Mouse (Mus musculus) frontal cortex, postnatal 25 days (tissue): Measurements from ENCODE around the gene Fas.

ENCODE experiments used
- DNase-seq, 2 experiments: peaks; one replicate each; pipeline ENCODE4 v3.0.0; 2022; ENCODE audit warnings: low spot score in 2 of 2

Fas gene

DNA sequence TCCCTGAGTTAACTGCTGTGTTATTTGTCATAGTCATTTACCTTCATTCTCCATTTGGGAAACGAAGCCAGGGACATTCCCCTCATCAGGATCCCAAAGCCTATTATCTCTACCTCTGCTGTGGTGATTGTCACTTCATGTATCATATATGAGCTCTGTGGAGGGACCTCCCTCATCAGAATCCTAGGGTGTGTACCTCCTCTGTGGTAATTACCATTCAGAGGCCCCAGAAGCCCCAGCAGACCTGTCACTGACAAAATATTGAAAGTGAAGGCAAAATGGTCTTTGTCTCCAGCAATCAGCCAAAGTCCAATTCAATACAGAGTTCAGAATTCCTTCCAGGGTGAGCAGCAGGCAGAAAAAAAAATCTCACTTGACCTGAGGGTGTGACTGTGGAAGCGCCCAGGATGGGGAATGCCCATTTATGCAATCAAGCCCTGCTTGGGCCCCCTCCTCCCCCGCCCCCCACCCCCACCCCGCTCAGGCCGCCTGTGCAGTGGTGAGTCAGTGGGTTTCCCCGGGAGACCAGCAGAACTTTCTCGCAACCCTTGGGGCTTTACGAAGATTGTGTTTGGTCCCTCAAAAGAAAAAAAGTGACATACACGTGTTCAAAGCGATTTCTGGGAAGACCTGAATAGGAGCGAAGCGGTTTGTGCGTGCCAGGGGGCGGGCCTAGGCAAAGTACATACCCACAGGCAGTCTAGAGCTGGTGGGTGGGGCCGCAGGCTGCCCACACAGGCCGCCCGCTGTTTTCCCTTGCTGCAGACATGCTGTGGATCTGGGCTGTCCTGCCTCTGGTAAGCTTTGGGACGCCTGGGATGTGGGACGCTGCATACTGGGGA lies at the start of gene Fas:
TSS of gene Fas (plus strand) at position 719 of the 842 bp plus-strand sequence.
- no peak for DNase-seq

DNA sequence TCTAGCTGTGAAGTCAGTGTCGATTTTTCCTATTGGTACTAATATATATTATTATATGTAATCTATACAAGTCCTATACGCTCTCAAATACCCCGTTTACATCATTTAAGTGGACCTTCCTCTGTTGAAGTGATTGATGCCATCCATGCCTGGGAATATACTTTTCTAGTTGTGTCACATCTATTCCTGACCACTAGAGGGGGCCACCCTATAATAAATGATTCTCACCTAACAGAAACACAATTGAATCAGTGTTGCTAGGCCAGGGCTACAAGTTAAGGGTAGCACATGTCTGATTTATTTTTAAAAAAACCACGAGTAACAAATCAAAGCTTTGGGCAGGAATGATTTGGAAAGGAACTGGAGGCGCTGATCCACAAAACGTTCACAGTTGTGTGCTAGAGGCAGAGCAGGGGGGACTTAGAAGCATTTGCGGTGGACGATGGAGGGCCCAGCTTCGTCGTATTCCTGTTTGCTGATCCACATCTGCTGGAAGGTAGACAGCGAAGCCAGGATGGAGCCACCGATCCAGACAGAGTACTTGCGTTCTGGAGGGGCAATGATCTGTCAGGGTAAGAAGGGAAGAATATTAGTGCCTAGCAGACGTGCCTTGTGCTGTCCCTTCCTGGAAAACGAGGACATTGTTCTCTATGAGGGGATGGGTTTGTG lies 49.1 kb upstream of the Fas start:
- no peak for DNase-seq

DNA sequence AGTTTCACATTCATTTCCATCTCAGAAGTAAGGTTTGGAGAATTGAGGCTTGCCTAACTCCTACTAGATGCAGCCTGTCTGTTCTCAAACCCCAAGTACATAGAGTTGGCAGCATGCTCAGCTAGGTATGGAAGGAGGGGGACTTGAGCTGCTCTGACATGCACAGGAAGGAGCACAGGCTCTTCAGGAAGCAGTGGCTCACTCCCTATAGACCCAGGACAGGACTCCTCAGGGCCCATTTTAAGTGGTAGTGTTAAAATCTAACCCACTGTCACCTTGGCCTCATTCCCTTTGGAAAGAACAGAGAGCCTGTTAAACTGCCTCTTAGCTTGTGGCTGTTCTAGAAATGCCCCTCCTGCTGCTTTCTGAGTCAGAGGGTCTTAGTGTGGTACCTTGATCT lies 47.5 kb upstream of the Fas start:
- DNase-seq, result no peak

DNA sequence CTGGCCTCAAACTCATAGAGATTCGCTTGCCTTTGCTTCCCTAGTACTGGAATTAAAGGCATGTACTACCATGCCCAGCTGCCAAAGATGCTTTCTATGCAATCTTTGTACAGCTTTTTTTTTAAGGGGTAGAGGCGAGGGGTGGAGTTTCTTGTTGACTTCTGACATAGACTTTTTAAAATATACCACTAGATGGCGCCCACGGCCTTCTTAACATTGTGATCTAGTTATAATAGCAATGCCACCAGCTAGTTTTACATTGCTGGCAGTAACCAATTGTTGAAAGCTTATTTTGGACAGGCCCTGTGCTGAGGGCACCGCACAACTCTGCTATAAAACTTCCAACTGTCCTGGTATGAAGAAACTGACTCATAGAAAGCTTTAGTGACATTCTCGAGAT lies 46.4 kb upstream of the Fas start:
- DNase-seq, result no peak

DNA sequence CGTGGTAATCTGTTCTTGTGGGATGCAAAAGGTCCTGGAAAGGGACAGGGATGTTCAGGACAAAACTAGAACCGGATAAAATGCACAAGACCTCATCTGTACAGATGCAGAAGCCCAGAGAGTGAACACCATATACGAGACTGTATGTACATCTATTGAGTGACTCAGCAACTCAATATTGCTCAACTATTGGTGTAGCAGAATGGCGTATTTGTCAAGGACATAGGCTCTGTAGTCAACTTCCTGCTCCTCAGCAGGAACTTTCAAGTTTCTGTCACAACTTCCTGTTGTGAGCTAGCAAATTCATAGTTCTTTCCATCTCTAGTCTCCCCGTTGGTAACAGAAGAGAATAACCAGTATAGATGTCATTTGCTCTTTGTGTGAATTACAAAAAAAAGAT lies 41.9 kb upstream of the Fas start:
- no peak for DNase-seq

DNA sequence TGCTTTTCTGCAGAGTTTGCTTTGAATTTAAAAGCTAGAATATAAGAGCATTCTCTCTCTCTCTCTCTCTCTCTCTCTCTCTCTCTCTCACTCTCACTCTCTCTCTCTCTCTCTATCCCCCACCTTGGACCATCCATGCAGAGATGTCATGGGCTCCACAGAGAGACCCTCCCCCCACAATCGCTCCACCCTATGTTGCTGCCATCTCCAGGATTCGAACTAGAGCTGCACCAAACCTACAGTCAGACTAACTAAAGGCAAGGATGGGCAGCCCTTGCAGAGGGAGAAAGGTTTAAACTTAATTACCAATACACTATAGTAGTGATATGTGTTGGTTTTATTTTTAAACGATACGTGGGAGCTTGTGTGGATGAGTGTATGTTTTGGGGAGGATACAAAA lies 39.8 kb upstream of the Fas start:
- no peak for DNase-seq

DNA sequence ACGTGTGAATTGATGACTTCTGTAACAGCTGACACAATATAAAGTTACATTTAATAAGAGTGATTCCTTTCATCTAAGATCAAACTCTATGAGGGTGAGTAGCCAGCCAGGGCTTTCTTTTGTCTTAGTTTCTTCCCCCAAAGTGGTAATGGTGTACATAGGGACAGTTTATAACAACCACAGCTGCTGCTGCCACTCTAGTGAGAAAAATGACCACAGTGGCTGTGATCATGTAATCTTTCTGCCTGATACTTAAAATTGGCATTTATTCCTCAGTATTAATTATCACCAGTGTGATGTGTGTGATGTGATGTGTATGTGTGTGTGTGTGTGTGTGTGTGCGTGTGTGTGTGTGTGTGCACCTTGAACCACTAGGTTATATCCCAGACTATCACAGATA lies 38.6 kb upstream of the Fas start:
- no peak for DNase-seq

DNA sequence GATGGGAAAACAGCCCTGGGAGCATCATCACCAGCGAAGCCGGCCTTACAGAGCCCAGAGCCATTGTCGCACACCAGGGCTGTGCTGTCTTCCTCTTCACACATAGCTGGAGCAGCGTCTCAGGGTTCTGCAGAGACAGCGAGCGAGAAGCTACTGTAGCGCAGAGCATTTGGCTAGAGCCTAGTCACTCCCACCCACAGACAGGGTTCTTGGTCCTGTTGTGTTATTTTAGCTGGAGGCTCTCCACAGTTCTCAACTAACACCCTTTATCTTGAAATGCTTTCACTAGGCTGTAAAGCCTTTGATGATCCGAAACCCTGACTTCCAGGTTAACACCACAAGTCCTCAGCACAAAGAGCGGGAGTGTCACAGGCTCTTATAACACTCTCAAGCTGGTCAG lies 38.0 kb upstream of the Fas start:
- no peak for DNase-seq

DNA sequence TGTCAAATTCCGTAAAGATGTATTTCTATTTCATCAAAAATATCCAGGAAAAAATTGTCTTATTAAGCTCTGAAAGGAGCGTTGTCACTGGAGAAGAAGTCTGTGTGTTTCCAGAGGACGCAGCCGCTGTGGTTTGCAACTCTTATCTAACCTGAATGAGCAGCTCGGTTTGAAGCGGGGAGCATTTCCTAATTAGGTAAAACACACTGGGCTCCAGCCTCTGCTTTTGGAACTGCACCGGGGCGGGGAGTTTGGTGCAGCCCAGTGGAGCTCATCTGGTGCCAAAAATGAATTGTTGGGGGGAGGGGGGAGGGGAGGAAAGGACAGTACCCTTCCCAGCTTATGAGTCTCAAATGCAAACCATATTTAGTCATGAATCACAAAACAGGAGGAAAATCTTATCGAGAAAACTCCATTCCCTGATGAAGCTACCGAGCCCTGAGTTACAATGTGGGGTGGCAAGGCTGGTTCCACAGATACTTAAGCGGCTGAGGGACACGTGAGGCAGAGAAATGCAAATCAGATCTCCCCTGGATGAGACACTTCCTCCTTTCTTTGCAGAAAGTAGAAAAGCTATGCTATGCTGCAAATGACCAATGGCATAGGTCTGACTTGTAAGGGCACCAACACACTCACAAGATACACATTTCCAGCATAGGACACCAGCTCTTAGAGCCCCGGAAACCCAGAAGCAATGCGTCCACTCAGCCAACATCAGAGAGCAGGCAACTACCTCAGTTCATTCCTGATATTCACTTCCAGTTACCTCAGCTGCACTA lies 36.2 kb upstream of the Fas start:
- DNase-seq, result no peak

DNA sequence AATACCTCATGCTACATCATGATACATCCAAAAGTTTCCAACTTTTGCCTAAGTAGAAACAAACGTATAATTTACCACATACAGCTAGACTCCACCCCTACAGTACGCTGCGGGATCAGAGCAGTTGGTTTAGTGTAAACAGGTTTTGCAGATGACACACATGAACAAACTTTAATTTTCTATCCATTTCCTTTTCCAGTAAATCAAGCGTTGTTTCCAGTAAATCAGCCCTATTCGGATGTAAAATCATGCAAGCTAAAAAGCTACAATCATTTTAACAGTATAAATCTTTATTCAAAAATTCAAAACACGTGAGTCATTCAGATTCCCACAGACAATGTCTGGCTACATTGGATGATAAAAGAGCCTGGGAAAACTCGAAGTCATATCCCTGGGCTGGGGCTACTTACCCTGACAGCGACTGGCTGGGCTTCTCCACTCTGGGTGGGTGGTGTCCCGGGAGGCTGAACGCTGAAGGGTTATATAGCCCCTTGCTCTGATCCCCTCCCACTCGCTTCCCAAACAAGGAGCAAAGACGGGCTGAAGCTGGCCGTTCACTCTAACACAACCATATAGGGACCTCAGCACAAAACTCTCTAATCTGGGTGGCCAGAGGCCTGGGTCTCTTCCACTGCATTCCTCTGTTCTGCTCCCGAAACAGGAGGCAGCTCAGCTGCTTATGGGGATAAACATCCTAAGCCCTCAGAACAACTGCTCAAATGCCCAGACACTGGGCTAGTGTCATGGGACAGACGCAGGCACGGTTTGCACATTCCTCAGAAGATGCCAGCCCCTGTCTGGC lies 35.4 kb upstream of the Fas start, which contains the start of gene Acta2:
TSS of gene Acta2 (minus strand) at position 711 of the 802 bp plus-strand sequence.
- no peak for DNase-seq

DNA sequence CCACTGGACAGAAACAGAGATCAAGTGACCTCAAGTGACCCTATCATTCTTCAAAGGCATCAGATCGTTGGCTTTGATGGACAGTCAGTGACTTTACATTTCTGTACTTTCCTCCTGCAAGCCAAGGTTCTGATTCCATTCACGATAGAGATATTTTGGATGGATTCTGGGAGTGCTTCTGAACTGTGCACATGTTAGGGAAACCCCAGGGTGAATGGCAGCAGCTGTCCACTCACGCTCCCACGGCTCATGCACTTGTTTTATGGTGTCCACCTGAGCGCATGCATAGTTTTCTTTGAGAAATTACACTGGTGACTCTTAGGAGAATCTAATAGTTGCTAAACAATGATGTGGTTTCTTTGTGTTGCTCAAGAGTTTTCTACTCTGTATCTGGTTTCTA lies 34.3 kb upstream of the Fas start:
- DNase-seq, result no peak

DNA sequence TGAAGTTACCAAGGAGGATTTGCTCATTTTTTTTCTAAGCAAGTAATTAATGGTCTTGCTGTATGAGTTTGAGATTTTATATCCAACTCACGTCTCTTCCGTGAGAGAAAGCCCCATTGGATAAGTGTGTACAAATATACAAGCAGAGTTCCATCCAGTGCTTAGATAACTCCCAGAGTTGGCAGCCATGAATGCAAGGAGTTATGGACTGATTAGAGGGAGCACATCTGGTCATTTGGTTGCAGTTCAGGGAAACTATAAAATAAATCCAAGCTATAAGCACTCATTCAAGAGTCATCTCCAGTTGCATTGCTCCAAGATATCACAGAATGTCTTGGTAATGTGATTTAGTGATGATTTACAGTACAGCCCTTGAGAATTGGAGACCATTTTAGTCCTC lies 33.5 kb upstream of the Fas start:
- DNase-seq, result no peak

DNA sequence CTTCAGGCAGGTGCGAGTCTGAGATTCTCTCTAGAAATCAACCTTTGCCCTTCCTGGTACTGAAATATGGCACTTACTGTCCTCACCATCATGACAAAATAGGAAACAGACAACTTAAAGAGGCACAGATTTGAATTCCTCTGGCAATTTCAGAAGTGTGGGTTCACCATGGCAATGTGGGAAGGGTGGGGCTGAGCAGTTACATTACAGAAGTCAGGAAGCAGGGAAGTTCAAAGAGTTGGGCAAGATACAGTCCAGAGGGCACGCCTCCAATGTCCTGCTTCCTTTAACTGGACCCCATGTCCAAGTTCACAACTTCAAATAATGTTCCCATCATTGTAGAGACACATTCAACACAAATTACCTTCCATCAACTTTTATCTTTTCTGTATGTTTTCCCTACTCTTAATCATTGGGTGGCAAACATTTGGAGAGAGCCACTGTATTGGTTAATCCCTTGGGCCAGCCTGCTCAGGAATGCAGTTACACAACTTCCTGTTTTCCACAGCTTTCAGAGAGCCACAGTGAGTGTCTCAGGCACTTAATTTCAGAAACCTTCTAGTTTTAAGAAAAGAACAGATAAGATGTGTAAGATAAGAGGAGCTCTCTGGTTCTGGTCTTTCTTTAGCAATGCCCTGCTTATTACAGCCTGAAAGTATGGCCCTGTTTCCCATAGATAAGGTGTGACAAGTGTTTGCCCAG lies 28.0 kb upstream of the Fas start:
- DNase-seq, result no peak

DNA sequence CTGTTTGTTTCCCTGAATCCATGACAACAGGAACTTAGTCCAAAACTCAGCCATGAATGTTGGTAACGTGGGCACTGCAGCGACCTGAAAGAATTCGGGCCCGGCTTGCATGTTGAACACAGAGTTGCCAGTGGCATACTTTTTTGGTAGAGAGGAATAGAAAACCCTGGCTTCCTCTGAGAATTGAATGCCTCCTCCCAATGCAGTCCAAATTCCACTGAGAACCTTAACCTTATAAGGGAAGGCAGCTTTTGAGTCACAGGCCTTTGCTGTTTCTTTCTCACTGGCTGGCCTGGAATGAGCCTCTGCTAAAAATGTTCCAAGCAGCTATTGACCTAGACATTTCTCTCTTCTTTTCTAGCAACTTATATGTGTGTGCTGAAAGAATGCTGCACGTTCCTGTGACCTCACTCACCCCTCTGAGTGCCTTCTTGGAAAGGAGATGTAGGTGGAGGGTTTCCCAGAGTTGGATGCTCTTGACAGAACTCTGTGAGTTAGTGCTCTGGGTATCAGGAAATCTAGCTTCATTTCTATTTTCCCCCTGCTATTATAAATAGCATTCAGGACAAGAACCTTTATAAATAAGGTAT lies 24.8 kb upstream of the Fas start:
- no peak for DNase-seq

DNA sequence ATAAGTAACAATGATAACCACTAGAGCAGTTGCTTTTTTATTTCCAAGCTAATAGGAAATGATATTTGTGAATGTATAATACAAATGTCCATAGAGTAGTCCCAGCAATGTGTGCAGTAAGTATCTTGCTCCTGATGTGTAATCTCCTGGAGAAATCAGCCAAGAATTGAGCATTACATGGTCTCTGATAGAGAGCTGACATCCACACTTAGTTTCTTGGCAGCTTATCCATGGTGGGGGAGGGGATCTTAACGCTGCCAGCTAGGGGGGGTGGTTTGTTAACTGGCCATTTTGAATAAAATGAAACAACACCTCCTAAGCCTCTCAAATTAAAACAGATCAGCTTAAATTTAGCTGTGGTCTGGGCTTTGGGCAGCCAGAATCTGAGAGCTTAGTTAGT lies 21.5 kb upstream of the Fas start:
- no peak for DNase-seq

DNA sequence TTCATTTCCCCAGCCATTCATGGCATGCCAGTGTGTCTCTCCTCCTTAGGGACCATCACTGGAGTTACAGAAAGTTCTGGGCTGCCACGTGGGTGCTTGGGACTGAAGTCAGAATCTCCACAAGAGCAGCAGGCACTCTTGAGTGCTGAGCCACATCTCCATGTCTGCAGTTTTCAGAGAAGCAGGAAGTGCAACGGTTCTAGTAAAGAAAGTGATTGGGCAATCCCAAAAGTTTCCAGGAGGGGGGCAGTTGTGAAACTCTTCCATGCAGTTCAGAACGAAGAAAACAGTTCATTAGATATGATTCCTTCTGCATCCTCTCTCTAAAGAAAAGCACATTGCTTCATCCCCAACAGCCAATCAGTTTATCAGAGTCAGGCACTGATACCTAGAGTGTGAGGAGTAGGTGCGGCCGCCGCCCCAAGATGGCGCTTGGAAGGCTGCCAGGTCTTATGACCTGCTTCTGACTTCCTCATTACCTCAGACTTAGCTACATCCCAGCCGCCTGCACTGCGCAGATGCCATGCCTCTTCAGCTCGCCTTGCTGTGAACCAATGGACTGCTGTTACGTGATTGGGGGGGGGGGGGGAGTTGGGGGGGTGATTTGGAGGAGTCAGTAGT lies 20.2 kb upstream of the Fas start:
- DNase-seq, result no peak

DNA sequence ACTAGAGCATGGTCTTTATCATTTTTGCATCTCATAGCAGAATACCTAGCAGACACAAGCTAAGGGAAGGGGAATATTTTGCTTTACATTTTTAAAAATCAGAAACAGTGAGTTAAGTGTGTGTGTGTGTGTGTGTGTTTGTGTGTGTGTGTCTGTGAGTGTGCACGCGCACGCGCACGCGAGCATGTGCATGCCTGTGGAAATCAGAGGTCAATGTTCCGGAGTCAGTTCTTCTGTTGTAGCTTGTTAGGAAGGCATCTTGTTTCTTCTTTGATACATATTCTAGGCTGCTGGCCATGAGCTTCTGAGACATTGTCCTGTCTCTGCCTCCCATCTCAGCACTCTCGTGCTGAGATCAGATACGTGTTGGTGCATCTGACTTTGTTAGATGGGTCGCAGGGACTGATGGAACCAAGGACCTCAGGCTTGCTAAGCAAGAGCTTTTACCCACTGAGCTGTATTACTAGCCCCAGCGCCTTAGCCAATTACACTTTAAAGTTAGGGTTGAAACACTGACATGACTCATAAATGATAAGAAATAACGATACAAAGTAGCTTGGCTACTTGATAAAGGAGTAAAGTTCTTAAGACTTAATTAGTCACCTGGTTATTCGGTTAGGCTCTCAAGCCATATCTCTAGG lies 19.5 kb upstream of the Fas start:
- no peak for DNase-seq

DNA sequence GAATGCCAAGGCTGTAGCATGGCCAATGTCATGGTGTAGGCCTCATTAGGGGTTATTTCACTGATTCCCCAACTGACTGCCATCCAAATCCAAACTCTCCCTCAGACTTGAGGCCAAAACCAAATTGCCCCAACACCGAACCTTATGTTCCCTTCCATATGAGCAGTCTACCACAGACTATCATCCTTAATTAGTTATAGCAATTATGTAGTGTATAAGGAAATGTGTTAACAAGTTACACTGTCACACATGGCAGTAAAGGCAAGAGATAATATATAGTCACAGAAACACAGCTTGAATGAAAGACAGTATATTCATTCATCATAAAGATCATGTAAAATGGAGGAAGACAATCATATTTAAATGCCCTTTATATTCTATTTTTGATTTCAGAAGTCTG lies 17.4 kb upstream of the Fas start:
- DNase-seq, result no peak

DNA sequence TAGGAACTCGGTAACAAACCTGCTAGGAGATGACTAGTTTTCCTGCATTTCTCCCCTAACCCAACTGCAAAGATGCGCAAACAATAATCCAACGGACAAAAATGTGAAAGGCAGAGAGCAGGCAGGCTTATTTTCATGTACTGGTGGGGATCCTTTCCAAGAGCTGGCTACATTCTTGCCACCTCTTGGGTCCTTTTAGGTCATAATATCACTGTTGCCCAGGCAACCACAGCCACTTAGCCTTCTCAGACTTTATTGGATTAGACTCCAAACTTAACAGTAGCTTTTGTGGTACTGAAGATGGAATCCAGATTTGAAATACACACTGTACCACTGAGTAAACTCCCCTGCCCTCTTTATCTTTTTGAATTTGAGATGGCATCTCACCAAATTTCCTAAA lies 12.4 kb upstream of the Fas start:
- DNase-seq, result no peak

DNA sequence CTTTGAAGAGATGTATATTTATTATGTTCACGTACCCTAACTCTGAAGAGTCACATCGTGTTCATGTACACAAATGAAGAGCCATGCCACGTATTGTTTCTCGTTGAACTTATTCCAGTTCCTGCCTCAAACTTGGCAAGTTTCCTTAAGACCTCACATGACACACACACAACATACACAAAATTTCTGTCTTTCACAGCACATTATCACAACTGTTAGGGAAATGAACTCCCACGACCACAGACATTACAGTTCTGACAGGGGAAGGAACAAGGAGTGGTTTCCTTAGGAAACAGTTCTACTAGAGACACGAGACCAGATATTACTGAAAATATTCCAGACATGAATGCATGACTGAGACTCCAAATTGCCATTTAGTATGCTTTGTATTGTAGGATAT lies 6.9 kb upstream of the Fas start:
- DNase-seq, result no peak
